Mouse (Mus musculus) embryonic facial prominence, embryonic 15.5 days (tissue): ENCODE results near the gene 4930402H24Rik. TPM values are rescaled to one million over a fixed set of nuclear protein-coding genes. Genes with fewer than 3 reads are reported as not detected.

Experiments used
- ATAC-seq: fragments of 200-750 bp; cut with Nextera tagmentation; 2 replicates; pipeline ENCODE4 v1.8.0; 2017; ENCODE audit warnings: low read depth, moderate TSS enrichment; ENCODE audit not compliant: insufficient number of reproducible peaks, low FRiP score, low TSS enrichment
- H3K27ac ChIP-seq: fragments of 300-500 bp; sonication (generic); replicated peaks from 2 replicates; pipeline ENCODE4 v1.5.1; 2015; ENCODE audit warnings: mild to moderate bottlenecking, inconsistent platforms
- H3K27me3 ChIP-seq: fragments of 300-500 bp; sonication (generic); 2 replicates; pipeline ENCODE4 v1.6.1; 2015; ENCODE audit warnings: inconsistent platforms
- H3K36me3 ChIP-seq: fragments of 300-500 bp; sonication (generic); 2 replicates; pipeline ENCODE4 v1.6.1; 2015; ENCODE audit warnings: mild to moderate bottlenecking, inconsistent platforms
- H3K4me1 ChIP-seq: fragments of 300-500 bp; sonication (generic); 2 replicates; pipeline ENCODE4 v1.6.1; 2015; ENCODE audit warnings: inconsistent platforms
- H3K4me2 ChIP-seq: fragments of 300-500 bp; sonication (generic); replicated peaks from 2 replicates; pipeline ENCODE4 v1.6.1; 2015; ENCODE audit warnings: mild to moderate bottlenecking, inconsistent platforms
- H3K4me3 ChIP-seq: fragments of 300-500 bp; sonication (generic); replicated peaks from 2 replicates; pipeline ENCODE4 v1.5.1; 2015; ENCODE audit warnings: mild to moderate bottlenecking, inconsistent platforms
- H3K9ac ChIP-seq: fragments of 300-500 bp; sonication (generic); 2 replicates; pipeline ENCODE4 v1.6.1; 2015; ENCODE audit warnings: inconsistent platforms
- H3K9me3 ChIP-seq: fragments of 300-500 bp; sonication (generic); replicated peaks from 2 replicates; pipeline ENCODE4 v1.6.1; 2016; ENCODE audit warnings: inconsistent platforms
- WGBS: fragments of 180-500 bp; shearing (Covaris S2); methylation state at CpG from one replicate; pipeline ENCODE4 v1.1.7; 2015; 5-methylcytosine and 5-hydroxymethylcytosine counted together
- polyA plus RNA-seq: library from polyadenylated mRNA; unstranded; fragments of >200 nt; fragmentation: Nextera tagmentation; extraction: Ambion mirVana; gene quantifications from 2 replicates; pipeline ENCODE4 v1.2.1, GENCODE M21; 2015

The 4930402H24Rik gene
- polyA plus RNA-seq, 1 experiment from 2014 or later, result 35.7 TPM

DNA sequence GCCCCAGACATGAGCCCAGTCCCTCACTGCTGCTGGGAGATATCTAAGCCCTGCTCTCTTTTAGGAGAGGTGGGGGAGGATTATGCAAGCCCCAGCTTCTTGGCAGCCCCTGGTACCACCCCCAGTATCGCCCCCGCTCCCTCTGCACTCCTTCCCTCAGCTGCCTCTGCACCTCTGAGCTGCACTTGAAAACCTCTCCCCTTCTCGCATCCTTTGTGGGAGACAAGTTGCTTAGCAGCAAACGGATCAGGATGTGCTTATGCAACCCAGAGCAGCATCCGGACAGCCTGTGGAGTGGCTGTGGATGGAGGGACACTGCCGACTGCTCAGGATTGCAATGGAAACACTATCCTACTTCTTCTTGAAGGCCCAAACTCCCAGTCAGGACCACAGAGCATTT is 248.7 kb downstream of the 4930402H24Rik start:
- Histone ChIP-seq H3K4me3 (no peak overlapping the region), H3K27me3 (no peaks in the 10 kb centered on the region), H3K36me3 (peaks cover 91% of the 10 kb centered on the region), H3K9me3 (no peaks in the 10 kb centered on the region), H3K4me2 (no peak overlapping the region), H3K4me1 (0 out of 2 replicates have a peak, but pooled peaks cover under 1% of the 10 kb centered on the region), H3K27ac (no peak overlapping the region), H3K9ac (no peak overlapping the region)
- WGBS, result 62% methylated on average over 6 of the region's 6 CpGs
- no peak for ATAC-seq

DNA sequence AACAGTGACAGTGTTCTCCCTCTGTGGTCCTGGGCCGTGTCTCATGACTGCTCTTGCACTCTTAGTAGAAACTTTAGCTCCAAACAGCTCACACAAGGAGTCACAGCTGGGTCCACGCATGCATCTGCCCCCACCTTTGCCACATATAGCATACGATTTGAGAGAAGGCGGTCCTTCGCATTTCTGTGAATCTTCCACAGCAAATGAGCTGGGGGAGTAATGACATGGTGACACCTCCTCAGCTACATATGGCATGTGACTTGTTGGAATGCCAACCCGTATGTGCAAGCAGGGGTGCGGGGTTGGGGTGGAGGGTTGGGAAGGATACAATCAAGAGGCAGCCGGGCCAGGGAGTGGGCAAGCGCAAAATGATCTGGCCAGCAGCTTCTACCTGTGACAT is 249.7 kb downstream of the 4930402H24Rik start:
- H3K36me3 ChIP-seq, result peaks cover 91% of the 10 kb centered on the region
- H3K9me3 ChIP-seq, result no peaks in the 10 kb centered on the region
- H3K4me2 ChIP-seq, result no peak overlapping the region
- no peak overlapping the region for H3K4me3 ChIP-seq
- H3K27ac ChIP-seq, result no peak overlapping the region
- no peak overlapping the region for H3K9ac ChIP-seq
- H3K27me3 ChIP-seq, result no peaks in the 10 kb centered on the region
- no peak for ATAC-seq
- no peaks in the 10 kb centered on the region for H3K4me1 ChIP-seq
- 88% methylated on average over 9 of the region's 9 CpGs for WGBS

Other genes with a start within 250 kb of the 4930402H24Rik start
- gene Ddrgk1, start 241.7 kb downstream of the 4930402H24Rik start, polyA plus RNA-seq, result 76.8 and 77.8 TPM in 2 replicates
- 96.6 and 101 TPM in 2 replicates for gene Itpa, start 238.8 kb downstream of the 4930402H24Rik start, polyA plus RNA-seq
- 4.7 and 5.4 TPM in 2 replicates for gene Slc4a11, start 208.9 kb downstream of the 4930402H24Rik start, polyA plus RNA-seq
- 9.0 and 9.2 TPM in 2 replicates for gene Atrn, start 89 bp upstream of the 4930402H24Rik start, polyA plus RNA-seq
- 42.6 and 44.0 TPM in 2 replicates for gene Gfra4, start 136.7 kb upstream of the 4930402H24Rik start, polyA plus RNA-seq
- gene Adam33, start 157.4 kb upstream of the 4930402H24Rik start, polyA plus RNA-seq, result 75.8 and 79.0 TPM in 2 replicates
- gene Siglec1, start 180.4 kb upstream of the 4930402H24Rik start, polyA plus RNA-seq, result 0.68 TPM in 2 replicates
- 17.6 and 18.1 TPM in 2 replicates for gene Hspa12b, start 220.9 kb upstream of the 4930402H24Rik start, polyA plus RNA-seq
- gene Gm11037, start 227.1 kb upstream of the 4930402H24Rik start, polyA plus RNA-seq, result not detected in 2 replicates